Mouse (Mus musculus) embryonic facial prominence, embryonic 12.5 days (tissue): ENCODE measurements around the gene Olfr1510. TPM values are rescaled to one million over a fixed set of nuclear protein-coding genes. Genes with fewer than 3 reads are reported as not detected.

Experiments used
- polyA plus RNA-seq: library from polyadenylated mRNA; unstranded; fragments of >200 nt; fragmentation: Nextera tagmentation; extraction: Ambion mirVana; gene quantifications from 2 replicates; pipeline ENCODE4 v1.2.1, GENCODE M21; 2016

Olfr1510 gene
- polyA plus RNA-seq, 1 experiment from 2014 or later, result not detected

Other genes starting within 250 kb of the Olfr1510 start
- 74.9 and 77.4 TPM in 2 replicates for gene Supt16, start 217.0 kb downstream of the Olfr1510 start, polyA plus RNA-seq
- 56.5 and 56.7 TPM in 2 replicates for gene Chd8, start 156.6 kb downstream of the Olfr1510 start, polyA plus RNA-seq
- gene Tox4, start 135.2 kb downstream of the Olfr1510 start, polyA plus RNA-seq, result 47.4 and 50.2 TPM in 2 replicates
- gene Rab2b, start 134.8 kb downstream of the Olfr1510 start, polyA plus RNA-seq, result 26.4 and 27.4 TPM in 2 replicates
- gene Mettl3, start 109.2 kb downstream of the Olfr1510 start, polyA plus RNA-seq, result 51.9 and 59.9 TPM in 2 replicates
- gene Sall2, start 85.6 kb downstream of the Olfr1510 start, polyA plus RNA-seq, result 41.4 and 42.1 TPM in 2 replicates
- not detected in 2 replicates for gene Olfr1513, start 58.0 kb downstream of the Olfr1510 start, polyA plus RNA-seq
- not detected in 2 replicates for gene Olfr1512, start 35.2 kb downstream of the Olfr1510 start, polyA plus RNA-seq
- 0.10 TPM in 1 of 2 replicates, not detected in the other for gene Olfr1511, start 17.0 kb downstream of the Olfr1510 start, polyA plus RNA-seq
- not detected in 2 replicates for gene Olfr1509, start 28.6 kb upstream of the Olfr1510 start, polyA plus RNA-seq
- gene Olfr1508, start 53.1 kb upstream of the Olfr1510 start, polyA plus RNA-seq, result not detected in 2 replicates
- gene Olfr1507, start 81.4 kb upstream of the Olfr1510 start, polyA plus RNA-seq, result not detected in 2 replicates